Mouse (Mus musculus) CH12.LX (cell line): ENCODE results near the gene Srd5a3.

Experiments
- CTCF ChIP-seq, 2 experiments: IDR thresholded peaks in 1 of 2; conservative IDR thresholded peaks in 1 of 2; 2 replicates each; pipeline ENCODE4 v1.5.1; 2011 to 2012; ENCODE audit warnings: low read depth in 2 of 2, low read length in 2 of 2, improper control_type of control experiment in 1 of 2, inconsistent platforms in 1 of 2, mild to moderate bottlenecking in 1 of 2, moderate library complexity in 1 of 2
- MAZ ChIP-seq: IDR thresholded peaks from 2 replicates; pipeline ENCODE4 v1.6.1; 2012; ENCODE audit warnings: low read depth, mild to moderate bottlenecking, inconsistent platforms, low read length, improper control_type of control experiment, moderate library complexity
- RCOR1 ChIP-seq: conservative IDR thresholded peaks from 2 replicates; pipeline ENCODE4 v1.6.1; 2012; ENCODE audit warnings: low read depth, mild to moderate bottlenecking, inconsistent platforms, low read length, improper control_type of control experiment
- USF1 ChIP-seq: IDR thresholded peaks from 2 replicates; pipeline ENCODE4 v1.6.1; 2014; ENCODE audit warnings: low read depth, mild to moderate bottlenecking, inconsistent platforms, low read length, improper control_type of control experiment

DNA sequence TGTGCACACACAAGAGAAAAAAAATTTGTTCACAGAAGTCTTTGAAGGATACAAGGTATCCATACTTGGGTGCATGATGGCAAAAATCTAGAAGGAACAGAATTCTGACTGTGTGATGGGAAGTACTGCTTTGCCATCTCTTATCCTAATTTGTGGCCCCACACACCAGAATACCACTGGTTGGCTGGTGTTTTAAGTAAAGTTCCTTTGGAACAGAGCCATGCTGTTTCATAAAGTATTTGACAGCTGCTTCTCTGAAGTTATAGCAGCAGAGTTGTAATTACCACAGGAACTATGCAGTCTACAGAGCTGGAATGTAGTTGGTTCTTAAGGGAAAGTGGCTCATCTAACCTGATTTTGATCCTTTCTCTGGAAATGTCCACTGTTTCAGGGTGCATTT, 53.0 kb downstream of the Srd5a3 start:
- TF ChIP-seq MAZ (no peak), USF1 (no peak), CTCF (conservative IDR thresholded peaks at IDR 0.05 in 1 of 2, IDR thresholded peaks at IDR 0.05 in 1 of 2; ENCODE audit: low read depth in 2 of 2, low read length in 2 of 2) (no peak), RCOR1 (no peak)
